Mouse (Mus musculus) myocyte (in vitro differentiated cells): ENCODE results near the gene D3Ertd254e. TPM values are rescaled to one million over a fixed set of nuclear protein-coding genes. Genes with fewer than 3 reads are reported as not detected.
"Not testable (repeated sequence)": the region's sequence is repeated elsewhere in the genome, so short reads cannot be mapped to it uniquely, and the experiment has no call there.

ENCODE experiments used
- H3K27me3 ChIP-seq: one replicate; pipeline ENCODE4 v1.6.1; 2011; ENCODE audit not compliant: control insufficient read depth, insufficient read depth, insufficient read length
- H3K36me3 ChIP-seq: one replicate; pipeline ENCODE4 v1.6.1; 2011; ENCODE audit not compliant: control insufficient read depth, insufficient read depth
- H3K4me2 ChIP-seq: one replicate; pipeline ENCODE4 v1.6.1; 2011; ENCODE audit warnings: low read depth, control low read depth
- H3K4me3 ChIP-seq: one replicate; pipeline ENCODE4 v1.5.1; 2011; ENCODE audit warnings: mild to moderate bottlenecking, control low read depth, moderate library complexity
- H3K79me2 ChIP-seq: one replicate; pipeline ENCODE4 v1.6.1; 2011; ENCODE audit not compliant: control insufficient read depth, insufficient read depth
- H3ac ChIP-seq: one replicate; pipeline ENCODE4 v1.6.1; 2011; ENCODE audit not compliant: control insufficient read depth, insufficient read length
- CEBPB ChIP-seq: IDR thresholded peaks from 2 replicates; pipeline ENCODE4 v1.6.1; 2011; ENCODE audit warnings: mild to moderate bottlenecking, moderate library complexity; ENCODE audit not compliant: poor library complexity, insufficient read depth, severe bottlenecking
- E2F4 ChIP-seq: IDR thresholded peaks from one replicate; pipeline ENCODE4 v1.6.1; 2011; ENCODE audit warnings: mild to moderate bottlenecking, control low read depth, moderate library complexity; ENCODE audit not compliant: insufficient read depth
- MAX ChIP-seq: IDR thresholded peaks from one replicate; pipeline ENCODE4 v1.6.1; 2011; ENCODE audit warnings: low read depth, mild to moderate bottlenecking, control low read depth
- MYOD1 ChIP-seq, 3 experiments: IDR thresholded peaks; one replicate each; pipeline ENCODE4 v1.6.1; 2011; ENCODE audit warnings: control low read depth in 2 of 3, low read depth in 2 of 3, mild to moderate bottlenecking in 2 of 3, moderate library complexity in 1 of 3; ENCODE audit not compliant: insufficient read length in 2 of 3, control insufficient read depth in 1 of 3
- MYOG ChIP-seq, 3 experiments: IDR thresholded peaks; one replicate each; pipeline ENCODE4 v1.6.1; 2011; ENCODE audit warnings: control low read depth in 2 of 3, low read depth in 2 of 3, mild to moderate bottlenecking in 2 of 3; ENCODE audit not compliant: insufficient read length in 2 of 3, control insufficient read depth in 1 of 3, insufficient read depth in 1 of 3
- POLR2A ChIP-seq: IDR thresholded peaks from one replicate; pipeline ENCODE4 v1.6.1; 2011; ENCODE audit warnings: low read depth, mild to moderate bottlenecking, control low read depth, moderate library complexity; ENCODE audit not compliant: insufficient read length
- POLR2AphosphoS2 ChIP-seq: IDR thresholded peaks from one replicate; pipeline ENCODE4 v1.6.1; 2011; ENCODE audit warnings: low read depth, control low read depth; ENCODE audit not compliant: insufficient read length
- REST ChIP-seq: IDR thresholded peaks from one replicate; pipeline ENCODE4 v1.6.1; 2011; ENCODE audit warnings: mild to moderate bottlenecking, control low read depth, moderate library complexity; ENCODE audit not compliant: insufficient read depth, insufficient read length
- SRF ChIP-seq: IDR thresholded peaks from one replicate; pipeline ENCODE4 v1.6.1; 2011; ENCODE audit warnings: low read depth; ENCODE audit not compliant: control insufficient read depth, insufficient read length
- TCF12 ChIP-seq: IDR thresholded peaks from one replicate; pipeline ENCODE4 v1.6.1; 2011; ENCODE audit warnings: mild to moderate bottlenecking, control low read depth; ENCODE audit not compliant: poor library complexity, insufficient read depth, severe bottlenecking
- TCF3 ChIP-seq: IDR thresholded peaks from one replicate; pipeline ENCODE4 v1.6.1; 2011; ENCODE audit warnings: low read depth, control low read depth; ENCODE audit not compliant: insufficient read length
- USF1 ChIP-seq: IDR thresholded peaks from one replicate; pipeline ENCODE4 v1.6.1; 2011; ENCODE audit warnings: low read depth, mild to moderate bottlenecking, control low read depth, moderate library complexity
- polyA plus RNA-seq: library from polyadenylated mRNA; unstranded; fragments of >200 nt; fragmentation: generic; extraction: Trizol; gene quantifications from one replicate; pipeline ENCODE4 v1.2.1, GENCODE M21; 2012; ENCODE audit warnings: missing spikeins

The D3Ertd254e gene
- 1.0 TPM for polyA plus RNA-seq

DNA sequence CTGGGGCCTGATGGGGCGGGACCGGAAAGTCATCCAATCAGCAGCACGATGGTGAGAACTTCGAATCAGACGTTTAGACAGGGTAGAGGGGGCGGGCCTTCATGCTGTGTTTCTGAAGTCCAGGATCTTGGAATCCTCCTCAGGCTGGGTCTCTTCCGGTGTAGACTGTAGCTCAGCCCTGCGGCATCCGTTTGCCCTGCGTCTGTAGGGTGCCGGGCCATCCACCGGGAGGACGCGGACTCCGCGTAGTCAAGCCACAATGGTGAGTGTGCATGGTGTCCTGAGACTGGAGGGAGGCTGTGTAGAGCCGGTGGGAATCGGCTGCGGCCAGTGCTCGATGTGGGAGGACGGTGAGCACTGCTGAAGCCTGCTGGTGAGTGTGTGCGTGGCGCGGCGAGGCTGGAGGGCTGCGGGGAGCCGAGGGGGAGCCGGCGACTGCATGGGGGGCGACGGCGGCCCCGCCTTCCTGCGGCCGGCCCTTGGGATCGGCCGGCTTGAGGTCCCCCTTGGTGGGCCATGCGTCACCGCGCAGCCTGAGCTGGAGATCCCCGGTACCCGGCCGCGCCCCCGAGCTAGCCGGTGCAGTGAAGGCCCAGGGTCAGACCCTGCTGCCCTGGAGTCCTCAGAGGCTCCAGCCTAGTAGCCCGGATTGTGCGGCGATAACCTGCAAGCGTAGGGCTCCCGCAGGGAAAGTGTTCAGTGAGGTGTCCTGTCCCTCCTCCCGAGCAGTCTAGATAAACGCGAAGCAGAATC, at the start of gene D3Ertd254e:
TSS of gene D3Ertd254e (plus strand) at position 84 of the 753 bp plus-strand sequence.
- peak; percentile 93 for TF ChIP-seq POLR2AphosphoS2
- TF ChIP-seq USF1 = no peak
- no peak for TF ChIP-seq MYOD1 (IDR thresholded peaks at IDR 0.05; ENCODE audit: control insufficient read depth in 1 of 3, insufficient read length in 2 of 3, low read depth in 2 of 3)
- TF ChIP-seq POLR2A = peak; percentile 97

DNA sequence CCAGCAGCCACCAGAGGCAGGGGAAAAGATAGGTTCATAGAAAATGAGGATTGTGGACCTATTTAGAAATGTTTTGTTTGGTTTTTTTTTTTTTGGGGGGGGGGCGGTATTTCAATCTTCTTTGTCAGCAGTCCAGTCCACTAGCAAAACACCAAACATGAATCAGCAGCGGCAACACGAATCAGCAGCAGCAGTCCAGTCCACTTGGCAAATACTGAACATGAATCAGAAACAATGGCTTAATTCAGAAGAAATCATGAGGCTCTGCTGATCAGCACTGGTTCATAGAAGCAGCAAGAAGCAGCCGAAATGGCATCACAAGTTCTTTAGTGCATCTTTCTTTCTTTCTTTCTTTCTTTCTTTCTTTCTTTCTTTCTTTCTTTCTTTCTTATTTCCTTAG, 34.7 kb upstream of the D3Ertd254e start:
- no peak overlapping the region for H3K4me3 ChIP-seq
- H3K79me2 ChIP-seq = no peaks in the 10 kb centered on the region
- H3ac ChIP-seq = no peak overlapping the region
- TF ChIP-seq SRF (no peak), POLR2A (no peak), E2F4 (no peak)
- H3K4me2 ChIP-seq = no peak overlapping the region
- no peaks in the 10 kb centered on the region for H3K27me3 ChIP-seq
- H3K36me3 ChIP-seq = no peaks in the 10 kb centered on the region

More for the DNA sequence above, at the start of gene D3Ertd254e:
- peak within 1 kb of the TSS; percentile 95 for H3K4me2 ChIP-seq
- H3K36me3 ChIP-seq = no peaks in the 10 kb centered on the region
- peak within 1 kb of the TSS; percentile 69 for H3K4me3 ChIP-seq
- H3K27me3 ChIP-seq = no peaks in the 10 kb centered on the region
- H3K79me2 ChIP-seq = peaks cover 46% of the 10 kb centered on the region
- peak within 1 kb of the TSS; percentile 35 for H3ac ChIP-seq

DNA sequence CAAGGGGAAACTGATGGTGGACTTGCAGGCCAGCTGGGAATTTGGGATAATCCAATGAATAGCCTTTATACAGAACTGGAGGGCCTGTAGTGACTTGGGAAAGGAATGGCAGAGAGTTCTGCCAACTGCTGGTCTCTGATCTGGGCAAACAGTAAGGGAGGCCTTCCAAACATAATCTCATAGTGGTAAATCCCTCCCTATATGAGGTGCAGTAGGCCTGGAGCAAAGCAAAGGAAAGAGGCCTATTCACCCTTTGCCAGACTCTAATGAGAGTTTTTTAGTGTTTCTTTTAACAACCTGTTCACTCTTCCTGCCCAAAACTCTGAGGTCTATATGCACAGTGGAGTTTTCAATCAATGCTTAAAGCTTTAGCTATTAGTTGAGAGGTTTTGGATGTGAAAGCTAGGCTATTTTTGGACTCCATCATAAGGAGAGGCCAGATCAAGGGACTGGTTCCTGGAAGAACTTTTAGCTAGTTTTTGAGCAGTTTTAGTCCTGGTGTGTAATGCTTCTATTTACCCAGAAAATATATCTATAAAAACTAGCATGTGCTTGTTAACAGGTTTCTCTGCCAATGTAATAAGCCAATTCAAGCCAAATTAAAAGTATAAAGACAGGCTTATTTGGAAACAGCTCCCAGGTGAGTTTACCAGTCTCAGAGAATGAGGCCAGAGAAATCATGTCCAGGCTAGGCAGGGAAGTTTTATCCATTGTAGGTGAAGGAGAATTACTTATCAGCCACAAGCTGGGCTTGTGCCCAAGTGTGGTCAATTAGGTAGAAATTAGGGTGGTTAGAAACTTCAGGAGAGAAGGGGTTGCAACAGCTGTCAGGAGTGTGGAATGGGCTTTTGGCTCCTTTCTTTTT, 30.9 kb upstream of the D3Ertd254e start:
- Histone ChIP-seq H3ac (no peak overlapping the region), H3K27me3 (no peaks in the 10 kb centered on the region), H3K79me2 (no peaks in the 10 kb centered on the region), H3K36me3 (no peaks in the 10 kb centered on the region), H3K4me3 (no peak overlapping the region), H3K4me2 (no peak overlapping the region)
- TF ChIP-seq POLR2A (no peak), REST (no peak), E2F4 (no peak), MYOD1 (IDR thresholded peaks at IDR 0.05; ENCODE audit: control insufficient read depth in 1 of 3, insufficient read length in 2 of 3, low read depth in 2 of 3) (no peak), MAX (no peak), CEBPB (no peak), USF1 (no peak)

DNA sequence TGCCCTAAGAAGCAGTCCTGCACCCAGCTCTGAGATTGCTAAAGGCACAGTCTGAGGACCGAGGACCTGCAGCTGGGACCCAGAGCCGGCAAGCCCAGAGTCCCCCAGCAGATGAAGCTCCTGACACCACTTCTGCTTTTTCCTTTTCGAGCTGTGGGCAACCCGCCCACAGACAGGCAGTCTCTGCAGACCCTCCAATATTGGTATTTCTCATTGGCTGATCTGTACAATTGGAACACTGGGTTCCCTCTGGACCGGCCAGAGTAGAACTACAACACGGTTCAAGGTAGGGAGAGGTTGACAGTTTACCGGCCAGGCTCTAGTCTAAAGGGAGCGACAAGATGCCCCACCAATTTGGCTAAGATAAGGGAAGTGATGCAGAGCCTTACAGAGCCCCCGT, 24.6 kb upstream of the D3Ertd254e start:
- not testable (repeated sequence) for H3ac ChIP-seq, H3K36me3 ChIP-seq, H3K4me3 ChIP-seq, H3K27me3 ChIP-seq, H3K4me2 ChIP-seq, H3K79me2 ChIP-seq

DNA sequence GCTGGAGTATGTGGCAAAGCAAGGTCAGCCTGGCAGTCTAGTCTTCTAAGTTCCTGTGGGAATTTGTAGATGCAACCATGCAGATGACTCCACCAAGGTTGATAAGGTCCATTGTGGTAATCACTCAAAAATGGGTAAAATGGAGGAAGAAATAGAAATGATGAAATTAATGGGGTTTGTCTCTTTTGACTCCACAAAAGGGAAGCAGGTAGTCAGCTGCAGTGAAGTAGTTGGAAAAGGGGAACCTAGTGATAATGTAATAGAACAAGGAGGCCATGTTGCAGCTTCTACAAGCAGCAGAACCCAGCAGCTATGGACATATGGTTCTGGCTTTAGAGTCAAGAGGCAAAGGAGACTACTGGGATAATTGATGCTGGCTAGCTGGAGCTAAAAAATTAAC, 14.7 kb upstream of the D3Ertd254e start:
- Histone ChIP-seq H3K36me3 (no peaks in the 10 kb centered on the region), H3ac (no peak overlapping the region), H3K27me3 (no peaks in the 10 kb centered on the region), H3K4me2 (no peak overlapping the region), H3K79me2 (no peaks in the 10 kb centered on the region), H3K4me3 (no peak overlapping the region)
- TF ChIP-seq POLR2AphosphoS2 (no peak), MYOG (IDR thresholded peaks at IDR 0.05; ENCODE audit: control insufficient read depth in 1 of 3, insufficient read depth in 1 of 3, insufficient read length in 2 of 3, low read depth in 2 of 3) (no peak), MAX (no peak), USF1 (no peak), POLR2A (no peak), TCF3 (no peak), CEBPB (no peak), SRF (no peak), E2F4 (no peak), TCF12 (no peak), MYOD1 (IDR thresholded peaks at IDR 0.05; ENCODE audit: control insufficient read depth in 1 of 3, insufficient read length in 2 of 3, low read depth in 2 of 3) (no peak), REST (no peak)
